Mouse (Mus musculus): ENCODE results near the gene Mpv17l. TPM values are rescaled to one million over a fixed set of nuclear protein-coding genes. Genes with fewer than 3 reads are reported as not detected.
"Not testable (repeated sequence)": the region's sequence is repeated elsewhere in the genome, so short reads cannot be mapped to it uniquely, and the experiment has no call there.

Mpv17l gene
- polyA plus RNA-seq, 1 experiment: not detected

GRCm38 (mm10) chr16:13921781-13922180, 18.8 kb downstream of the Mpv17l start:
- H3K4me1 ChIP-seq (ENCODE audit: control insufficient read depth): no peaks in the 10 kb centered on the region
- H3K4me3 ChIP-seq (replicated peaks): no peak overlapping the region
- peaks cover 8% of the 10 kb centered on the region for H3K9me3 ChIP-seq (ENCODE audit: control insufficient read depth, low read length)
- no peaks in the 10 kb centered on the region for H3K36me3 ChIP-seq (ENCODE audit: control insufficient read depth)
- no peak for TF ChIP-seq TAL1 (IDR thresholded peaks at IDR 0.05; ENCODE audit: low read length)
- TF ChIP-seq GATA1 (IDR thresholded peaks at IDR 0.05; ENCODE audit: low read length): no peak
- no peaks in the 10 kb centered on the region for H3K27me3 ChIP-seq (ENCODE audit: control insufficient read depth)

GRCm38 (mm10) chr16:13922499-13922898, 19.5 kb downstream of the Mpv17l start:
- not testable (repeated sequence) for H3K4me1 ChIP-seq (ENCODE audit: control insufficient read depth); H3K4me3 ChIP-seq (replicated peaks); H3K27me3 ChIP-seq (ENCODE audit: control insufficient read depth); H3K36me3 ChIP-seq (ENCODE audit: control insufficient read depth); H3K9me3 ChIP-seq (ENCODE audit: control insufficient read depth, low read length)

- not testable (repeated sequence) for H3K4me3 ChIP-seq (replicated peaks); H3K36me3 ChIP-seq (ENCODE audit: control insufficient read depth); H3K9me3 ChIP-seq (ENCODE audit: control insufficient read depth, low read length); H3K4me1 ChIP-seq (ENCODE audit: control insufficient read depth); H3K27me3 ChIP-seq (ENCODE audit: control insufficient read depth)
Observed at GRCm38 (mm10) chr16:13922966-13923365, 20.0 kb downstream of the Mpv17l start.

- Histone ChIP-seq H3K4me1 (ENCODE audit: control insufficient read depth) (no peaks in the 10 kb centered on the region), H3K4me3 (replicated peaks) (no peak overlapping the region), H3K36me3 (ENCODE audit: control insufficient read depth) (no peaks in the 10 kb centered on the region), H3K9me3 (ENCODE audit: control insufficient read depth, low read length) (no peaks in the 10 kb centered on the region; the same call in 1 of the 2 replicates), H3K27me3 (ENCODE audit: control insufficient read depth) (no peaks in the 10 kb centered on the region)
- TF ChIP-seq GATA1 (IDR thresholded peaks at IDR 0.05; ENCODE audit: low read length) (no peak), TAL1 (IDR thresholded peaks at IDR 0.05; ENCODE audit: low read length) (no peak)
Observed at GRCm38 (mm10) chr16:13927456-13928075, 24.6 kb downstream of the Mpv17l start.

- no peaks in the 10 kb centered on the region for H3K36me3 ChIP-seq (ENCODE audit: control insufficient read depth)
- H3K9me3 ChIP-seq (ENCODE audit: control insufficient read depth, low read length): no peaks in the 10 kb centered on the region
- no peaks in the 10 kb centered on the region for H3K4me1 ChIP-seq (ENCODE audit: control insufficient read depth)
- peaks cover 34% of the 10 kb centered on the region for H3K27me3 ChIP-seq (ENCODE audit: control insufficient read depth)
- peak overlapping the region; percentile 45 for H3K4me3 ChIP-seq (replicated peaks)
- TF ChIP-seq GATA1 (IDR thresholded peaks at IDR 0.05; ENCODE audit: low read length) (no peak), TAL1 (IDR thresholded peaks at IDR 0.05; ENCODE audit: low read length) (no peak)
Observed at GRCm38 (mm10) chr16:13940139-13940846, 37.3 kb downstream of the Mpv17l start.

- H3K4me3 ChIP-seq (replicated peaks): peak overlapping the region; percentile 45
- no peaks in the 10 kb centered on the region for H3K4me1 ChIP-seq (ENCODE audit: control insufficient read depth)
- H3K36me3 ChIP-seq (ENCODE audit: control insufficient read depth): no peaks in the 10 kb centered on the region
- H3K27me3 ChIP-seq (ENCODE audit: control insufficient read depth): peaks cover 34% of the 10 kb centered on the region
- TF ChIP-seq GATA1 (IDR thresholded peaks at IDR 0.05; ENCODE audit: low read length) (no peak), TAL1 (IDR thresholded peaks at IDR 0.05; ENCODE audit: low read length) (no peak)
- H3K9me3 ChIP-seq (ENCODE audit: control insufficient read depth, low read length): no peaks in the 10 kb centered on the region
Observed at GRCm38 (mm10) chr16:13940847-13941395, 38.0 kb downstream of the Mpv17l start.

GRCm38 (mm10) chr16:13944178-13944577, 41.2 kb downstream of the Mpv17l start:
- Histone ChIP-seq H3K36me3 (ENCODE audit: control insufficient read depth) (no peaks in the 10 kb centered on the region), H3K4me3 (replicated peaks) (no peak overlapping the region), H3K4me1 (ENCODE audit: control insufficient read depth) (no peaks in the 10 kb centered on the region), H3K27me3 (ENCODE audit: control insufficient read depth) (peaks cover 31% of the 10 kb centered on the region), H3K9me3 (ENCODE audit: control insufficient read depth, low read length) (0 out of 2 replicates have a peak, but pooled peaks cover 2% of the 10 kb centered on the region)
- TF ChIP-seq TAL1 (IDR thresholded peaks at IDR 0.05; ENCODE audit: low read length) (no peak), GATA1 (IDR thresholded peaks at IDR 0.05; ENCODE audit: low read length) (no peak)

GRCm38 (mm10) chr16:13944752-13945151, 41.8 kb downstream of the Mpv17l start:
- Histone ChIP-seq H3K27me3 (ENCODE audit: control insufficient read depth) (peaks cover 25% of the 10 kb centered on the region), H3K36me3 (ENCODE audit: control insufficient read depth) (no peaks in the 10 kb centered on the region), H3K9me3 (ENCODE audit: control insufficient read depth, low read length) (0 out of 2 replicates have a peak, but pooled peaks cover 2% of the 10 kb centered on the region), H3K4me1 (ENCODE audit: control insufficient read depth) (no peaks in the 10 kb centered on the region), H3K4me3 (replicated peaks) (no peak overlapping the region)
- TF ChIP-seq GATA1 (IDR thresholded peaks at IDR 0.05; ENCODE audit: low read length): no peak

GRCm38 (mm10) chr16:13945153-13945552, 42.2 kb downstream of the Mpv17l start:
- no peaks in the 10 kb centered on the region for H3K36me3 ChIP-seq (ENCODE audit: control insufficient read depth)
- H3K4me3 ChIP-seq (replicated peaks): no peak overlapping the region
- TF ChIP-seq TAL1 (IDR thresholded peaks at IDR 0.05; ENCODE audit: low read length) (no peak), GATA1 (IDR thresholded peaks at IDR 0.05; ENCODE audit: low read length) (no peak)
- H3K9me3 ChIP-seq (ENCODE audit: control insufficient read depth, low read length): 0 out of 2 replicates have a peak, but pooled peaks cover 2% of the 10 kb centered on the region
- peaks cover 23% of the 10 kb centered on the region for H3K27me3 ChIP-seq (ENCODE audit: control insufficient read depth)
- H3K4me1 ChIP-seq (ENCODE audit: control insufficient read depth): no peaks in the 10 kb centered on the region

Measured in erythroblast, embryonic 14.5 days (primary cell).